Mouse (Mus musculus): ENCODE measurements at regions not wholly inside any gene's neighbourhood (a gene's known extent, or its start where the extent isn't known, plus 50 kb on each side); places are given as distances from the start of the nearest gene placed in this dataset.
"Not testable (repeated sequence)": the region's sequence is repeated elsewhere in the genome, so short reads cannot be mapped to it uniquely, and the experiment has no call there.

GRCm38 (mm10) chr15:90882349-90882748, 167.4 kb downstream of the Kif21a start:
- DNase-seq (ENCODE audit: low spot score): not testable (repeated sequence)

GRCm38 (mm10) chr15:90869452-90869851, 180.3 kb downstream of the Kif21a start:
- peak; percentile 41 for DNase-seq (ENCODE audit: low spot score)

GRCm38 (mm10) chr15:90853763-90854162, 174.5 kb upstream of the Cpne8 start:
- not testable (repeated sequence) for DNase-seq (ENCODE audit: low spot score)

GRCm38 (mm10) chr15:90851991-90852390, 172.8 kb upstream of the Cpne8 start:
- DNase-seq (ENCODE audit: low spot score): no peak

- DNase-seq (ENCODE audit: low spot score): peak; percentile 84
Measured at GRCm38 (mm10) chr15:90841471-90841870, 162.2 kb upstream of the Cpne8 start.

- peak; percentile 60 for DNase-seq (ENCODE audit: low spot score)
Measured at GRCm38 (mm10) chr15:90835586-90835985, 156.4 kb upstream of the Cpne8 start.

- DNase-seq (ENCODE audit: low spot score): peak; percentile 90
Measured at GRCm38 (mm10) chr15:90827816-90828215, 148.6 kb upstream of the Cpne8 start.

GRCm38 (mm10) chr15:90822306-90822705, 143.1 kb upstream of the Cpne8 start:
- no peak for DNase-seq (ENCODE audit: low spot score)

- DNase-seq (ENCODE audit: low spot score): peak; percentile 87
Measured at GRCm38 (mm10) chr15:90819949-90820655, 140.9 kb upstream of the Cpne8 start.

- DNase-seq (ENCODE audit: low spot score): no peak
Measured at GRCm38 (mm10) chr15:90818161-90818560, 138.9 kb upstream of the Cpne8 start.

- peak; percentile 23 for DNase-seq (ENCODE audit: low spot score)
Measured at GRCm38 (mm10) chr15:90813907-90814306, 134.7 kb upstream of the Cpne8 start.

- DNase-seq (ENCODE audit: low spot score): peak; percentile 63
Measured at GRCm38 (mm10) chr15:90810341-90810740, 131.1 kb upstream of the Cpne8 start.

GRCm38 (mm10) chr15:90808236-90808635, 129.0 kb upstream of the Cpne8 start:
- DNase-seq (ENCODE audit: low spot score): peak; percentile 17

GRCm38 (mm10) chr15:90798056-90798455, 118.8 kb upstream of the Cpne8 start:
- no peak for DNase-seq (ENCODE audit: low spot score)

GRCm38 (mm10) chr15:90789941-90790340, 110.7 kb upstream of the Cpne8 start:
- no peak for DNase-seq (ENCODE audit: low spot score)

GRCm38 (mm10) chr15:90784741-90785140, 105.5 kb upstream of the Cpne8 start:
- no peak for DNase-seq (ENCODE audit: low spot score)

GRCm38 (mm10) chr15:90767521-90767920, 88.3 kb upstream of the Cpne8 start:
- no peak for DNase-seq (ENCODE audit: low spot score)

- DNase-seq (ENCODE audit: low spot score): not testable (repeated sequence)
Measured at GRCm38 (mm10) chr15:90764501-90764900, 85.3 kb upstream of the Cpne8 start.

GRCm38 (mm10) chr15:90733891-90734290, 54.7 kb upstream of the Cpne8 start:
- no peak for DNase-seq (ENCODE audit: low spot score)
